Mouse (Mus musculus): ENCODE measurements at regions not wholly inside any gene's neighbourhood (a gene's known extent, or its start where the extent isn't known, plus 50 kb on each side); places are given as distances from the start of the nearest gene placed in this dataset.

GRCm38 (mm10) chr8:89272381-89272815 is 228.4 kb upstream of the Sall1 start:
- H3K27me3 ChIP-seq (ENCODE audit: control insufficient read depth, insufficient read depth, low read length) = 0 out of 2 replicates have a peak, but pooled peaks cover 2% of the 10 kb centered on the region
- peak in 1 of 2 experiments; percentile 23 for DNase-seq
- no peak overlapping the region; the same call in 1 of the 2 replicates for H3K9ac ChIP-seq (ENCODE audit: low read depth, low read length)
- H3K4me1 ChIP-seq (ENCODE audit: control insufficient read depth, insufficient read depth, low read length) = no peaks in the 10 kb centered on the region
- no peaks in the 10 kb centered on the region for H3K79me2 ChIP-seq (replicated peaks; ENCODE audit: control insufficient read depth, insufficient read depth, low read length)
- no peaks in the 10 kb centered on the region for H3K36me3 ChIP-seq (ENCODE audit: control insufficient read depth, insufficient read depth, low read length)
- no peak for TF ChIP-seq EP300 (IDR thresholded peaks at IDR 0.05; ENCODE audit: insufficient read depth, low read depth, low read length)
- no peak for TF ChIP-seq CTCF (IDR thresholded peaks at IDR 0.05)
- TF ChIP-seq POLR2A (IDR thresholded peaks at IDR 0.05; ENCODE audit: insufficient read depth, low read depth, low read length) = no peak
- no peak overlapping the region for H3K27ac ChIP-seq
- 2% methylated on average over 28 of the region's 28 CpGs for WGBS
- H3K4me3 ChIP-seq = peak overlapping the region; percentile 22
- intact Hi-C loops (cut with DNase I) = no loop called here

- TF ChIP-seq CTCF (IDR thresholded peaks at IDR 0.05) (no peak), POLR2A (IDR thresholded peaks at IDR 0.05; ENCODE audit: insufficient read depth, low read depth, low read length) (no peak), EP300 (IDR thresholded peaks at IDR 0.05; ENCODE audit: insufficient read depth, low read depth, low read length) (no peak)
- H3K27ac ChIP-seq = no peak overlapping the region
- no peak for DNase-seq
- H3K36me3 ChIP-seq (ENCODE audit: control insufficient read depth, insufficient read depth, low read length) = no peaks in the 10 kb centered on the region
- no peak overlapping the region for H3K4me3 ChIP-seq
- H3K79me2 ChIP-seq (replicated peaks; ENCODE audit: control insufficient read depth, insufficient read depth, low read length) = no peaks in the 10 kb centered on the region
- intact Hi-C loops (cut with DNase I) = no loop called here
- 0 out of 2 replicates have a peak, but pooled peaks cover 2% of the 10 kb centered on the region for H3K27me3 ChIP-seq (ENCODE audit: control insufficient read depth, insufficient read depth, low read length)
- 38% methylated on average over 22 of the region's 22 CpGs for WGBS
- no peaks in the 10 kb centered on the region for H3K4me1 ChIP-seq (ENCODE audit: control insufficient read depth, insufficient read depth, low read length)
- H3K9ac ChIP-seq (ENCODE audit: low read depth, low read length) = no peak overlapping the region
These were observed 227.7 kb upstream of the Sall1 start for GRCm38 (mm10) chr8:89271381-89272355.

- intact Hi-C loops (cut with DNase I) = no loop called here
- 43% methylated on average over 1 of the region's 1 CpGs for WGBS
- Histone ChIP-seq H3K9ac (ENCODE audit: low read depth, low read length) (no peak overlapping the region), H3K27me3 (ENCODE audit: control insufficient read depth, insufficient read depth, low read length) (0 out of 2 replicates have a peak, but pooled peaks cover 2% of the 10 kb centered on the region), H3K4me1 (ENCODE audit: control insufficient read depth, insufficient read depth, low read length) (no peaks in the 10 kb centered on the region), H3K36me3 (ENCODE audit: control insufficient read depth, insufficient read depth, low read length) (no peaks in the 10 kb centered on the region), H3K27ac (no peak overlapping the region), H3K4me3 (no peak overlapping the region), H3K79me2 (replicated peaks; ENCODE audit: control insufficient read depth, insufficient read depth, low read length) (no peaks in the 10 kb centered on the region)
- no peak for DNase-seq
- TF ChIP-seq CTCF (IDR thresholded peaks at IDR 0.05) = no peak
- TF ChIP-seq POLR2A (IDR thresholded peaks at IDR 0.05; ENCODE audit: insufficient read depth, low read depth, low read length) = no peak
- TF ChIP-seq EP300 (IDR thresholded peaks at IDR 0.05; ENCODE audit: insufficient read depth, low read depth, low read length) = no peak
These were observed 226.0 kb upstream of the Sall1 start for GRCm38 (mm10) chr8:89270001-89270400.

GRCm38 (mm10) chr8:89261163-89261812 is 217.3 kb upstream of the Sall1 start:
- Histone ChIP-seq H3K4me3 (no peak overlapping the region), H3K4me1 (ENCODE audit: control insufficient read depth, insufficient read depth, low read length) (no peaks in the 10 kb centered on the region), H3K36me3 (ENCODE audit: control insufficient read depth, insufficient read depth, low read length) (no peaks in the 10 kb centered on the region), H3K79me2 (replicated peaks; ENCODE audit: control insufficient read depth, insufficient read depth, low read length) (no peaks in the 10 kb centered on the region), H3K27me3 (ENCODE audit: control insufficient read depth, insufficient read depth, low read length) (no peaks in the 10 kb centered on the region), H3K27ac (no peak overlapping the region), H3K9ac (ENCODE audit: low read depth, low read length) (no peak overlapping the region)
- TF ChIP-seq POLR2A (IDR thresholded peaks at IDR 0.05; ENCODE audit: insufficient read depth, low read depth, low read length) = no peak
- no peak for TF ChIP-seq EP300 (IDR thresholded peaks at IDR 0.05; ENCODE audit: insufficient read depth, low read depth, low read length)
- TF ChIP-seq CTCF (IDR thresholded peaks at IDR 0.05) = no peak
- intact Hi-C loops (cut with DNase I) = no loop called here
- WGBS = 60% methylated on average over 15 of the region's 15 CpGs
- DNase-seq = no peak

GRCm38 (mm10) chr8:89259881-89260280 is 215.9 kb upstream of the Sall1 start:
- WGBS = 66% methylated on average over 5 of the region's 5 CpGs

More at GRCm38 (mm10) chr8:89259881-89260280, 215.9 kb upstream of the Sall1 start:
- H3K9ac ChIP-seq (ENCODE audit: low read depth, low read length) = no peak overlapping the region
- H3K4me3 ChIP-seq = no peak overlapping the region
- no peak for TF ChIP-seq POLR2A (IDR thresholded peaks at IDR 0.05; ENCODE audit: insufficient read depth, low read depth, low read length)
- TF ChIP-seq CTCF (IDR thresholded peaks at IDR 0.05) = no peak
- TF ChIP-seq EP300 (IDR thresholded peaks at IDR 0.05; ENCODE audit: insufficient read depth, low read depth, low read length) = no peak
- intact Hi-C loops (cut with DNase I) = no loop called here
- H3K36me3 ChIP-seq (ENCODE audit: control insufficient read depth, insufficient read depth, low read length) = no peaks in the 10 kb centered on the region
- H3K27ac ChIP-seq = no peak overlapping the region
- no peaks in the 10 kb centered on the region for H3K27me3 ChIP-seq (ENCODE audit: control insufficient read depth, insufficient read depth, low read length)
- H3K79me2 ChIP-seq (replicated peaks; ENCODE audit: control insufficient read depth, insufficient read depth, low read length) = no peaks in the 10 kb centered on the region
- no peaks in the 10 kb centered on the region for H3K4me1 ChIP-seq (ENCODE audit: control insufficient read depth, insufficient read depth, low read length)
- no peak for DNase-seq
